Mouse (Mus musculus) heart, adult 2 months (tissue): ENCODE results near the gene Tuba1c. TPM values are rescaled to one million over a fixed set of nuclear protein-coding genes. Genes with fewer than 3 reads are reported as not detected.

Source experiments
- DNase-seq, 2 experiments: peaks; one replicate each; pipeline ENCODE4 v3.0.0; 2021
- H3K27ac ChIP-seq: fragments of 200-600 bp; 2 replicates; pipeline ENCODE4 v1.8.1; 2022
- H3K27me3 ChIP-seq: fragments of 200-500 bp; 2 replicates; pipeline ENCODE4 v1.6.1; 2012; ENCODE audit warnings: mild to moderate bottlenecking, low read length, inconsistent platforms, mixed read lengths; ENCODE audit not compliant: control insufficient read depth, insufficient read depth
- H3K36me3 ChIP-seq: fragments of 200-500 bp; 2 replicates; pipeline ENCODE4 v1.6.1; 2012; ENCODE audit warnings: low read length, inconsistent platforms; ENCODE audit not compliant: control insufficient read depth, insufficient read depth
- H3K4me1 ChIP-seq: fragments of 200-500 bp; 2 replicates; pipeline ENCODE4 v1.6.1; 2011; ENCODE audit warnings: low read length; ENCODE audit not compliant: control insufficient read depth, insufficient read depth
- H3K4me3 ChIP-seq: fragments of 200-600 bp; 2 replicates; pipeline ENCODE4 v1.8.1; 2022
- H3K79me2 ChIP-seq: fragments of 200-500 bp; replicated peaks from 2 replicates; pipeline ENCODE4 v1.6.1; 2012; ENCODE audit warnings: mild to moderate bottlenecking, inconsistent platforms, low read length, moderate library complexity, mixed read lengths; ENCODE audit not compliant: control insufficient read depth, insufficient read depth
- H3K9ac ChIP-seq: fragments of 200-500 bp; 2 replicates; pipeline ENCODE4 v1.6.1; 2012; ENCODE audit warnings: low read depth, mild to moderate bottlenecking, control low read depth, inconsistent platforms, low read length, mixed read lengths
- CTCF ChIP-seq: fragments of 200-600 bp; IDR thresholded peaks from 2 replicates; pipeline ENCODE4 v1.8.1; 2022; ENCODE audit warnings: antibody characterized with exemption, mild to moderate bottlenecking, moderate library complexity
- EP300 ChIP-seq: fragments of 200-500 bp; IDR thresholded peaks from 2 replicates; pipeline ENCODE4 v1.6.1; 2011; ENCODE audit warnings: low read depth, low read length, control low read depth; ENCODE audit not compliant: insufficient read depth
- POLR2A ChIP-seq: fragments of 200-500 bp; IDR thresholded peaks from 2 replicates; pipeline ENCODE4 v1.6.1; 2011; ENCODE audit warnings: mild to moderate bottlenecking, low read depth, low read length, control low read depth; ENCODE audit not compliant: insufficient read depth
- WGBS: fragments of 180-500 bp; shearing (Covaris S2); methylation state at CpG from one replicate; pipeline ENCODE4 v1.1.7; 2018; 5-methylcytosine and 5-hydroxymethylcytosine counted together
- intact Hi-C: fragments of 180-260 bp; cut with DNase I; formaldehyde crosslinking; loops from one replicate; pipeline ENCODE4 v1.15.1; 2025
- polyA plus RNA-seq: library from polyadenylated mRNA; depleted of rRNA; stranded (reverse); fragments of >200 nt; gene quantifications from 2 replicates; pipeline ENCODE4 v1.2.3, GENCODE M21; 2012
- total RNA-seq, 2 experiments: library from RNA; stranded (reverse); gene quantifications; 2 replicates each; pipeline ENCODE4 v1.2.3; 2021

Tuba1c gene
- total and polyA plus RNA-seq, 3 experiments = 30.1 to 58.6 (median 39.0) TPM

GRCm38 (mm10) chr15:99017355-99017761 lies 12.3 kb upstream of the Tuba1c start:
- Histone ChIP-seq H3K4me3 (no peak overlapping the region), H3K27me3 (no peaks in the 10 kb centered on the region), H3K9ac (no peak overlapping the region), H3K4me1 (no peaks in the 10 kb centered on the region), H3K27ac (no peak overlapping the region), H3K79me2 (no peaks in the 10 kb centered on the region), H3K36me3 (no peaks in the 10 kb centered on the region)
- no peak for TF ChIP-seq CTCF
- TF ChIP-seq EP300 = no peak
- TF ChIP-seq POLR2A = no peak
- WGBS = 86% methylated on average over 8 of the region's 8 CpGs
- no peak for DNase-seq
- intact Hi-C loops = no loop called here

GRCm38 (mm10) chr15:99017986-99018385 lies 11.7 kb upstream of the Tuba1c start:
- DNase-seq = no peak

GRCm38 (mm10) chr15:99018630-99019029 lies 11.1 kb upstream of the Tuba1c start:
- no peak for DNase-seq
- TF ChIP-seq POLR2A = no peak
- TF ChIP-seq CTCF = no peak
- no peak for TF ChIP-seq EP300
- intact Hi-C loops = no loop called here
- no peaks in the 10 kb centered on the region for H3K4me1 ChIP-seq
- H3K4me3 ChIP-seq = no peak overlapping the region
- no peak overlapping the region; the same call in 1 of the 2 replicates for H3K27ac ChIP-seq
- 85% methylated on average over 4 of the region's 4 CpGs for WGBS
- no peaks in the 10 kb centered on the region for H3K36me3 ChIP-seq
- no peak overlapping the region for H3K9ac ChIP-seq
- no peaks in the 10 kb centered on the region for H3K79me2 ChIP-seq
- H3K27me3 ChIP-seq = no peaks in the 10 kb centered on the region

More at GRCm38 (mm10) chr15:99017986-99018385, 11.7 kb upstream of the Tuba1c start:
- H3K4me1 ChIP-seq = no peaks in the 10 kb centered on the region
- H3K9ac ChIP-seq = no peak overlapping the region
- H3K4me3 ChIP-seq = no peak overlapping the region
- no peaks in the 10 kb centered on the region for H3K36me3 ChIP-seq
- WGBS = 70% methylated on average over 9 of the region's 9 CpGs
- no peaks in the 10 kb centered on the region for H3K27me3 ChIP-seq
- H3K27ac ChIP-seq = no peak overlapping the region
- H3K79me2 ChIP-seq = no peaks in the 10 kb centered on the region
- TF ChIP-seq EP300 (no peak), POLR2A (no peak), CTCF (no peak)
- intact Hi-C loops = no loop called here

GRCm38 (mm10) chr15:99019436-99019835 lies 10.3 kb upstream of the Tuba1c start:
- H3K27ac ChIP-seq = no peak overlapping the region
- 69% methylated on average over 8 of the region's 8 CpGs for WGBS

DNA sequence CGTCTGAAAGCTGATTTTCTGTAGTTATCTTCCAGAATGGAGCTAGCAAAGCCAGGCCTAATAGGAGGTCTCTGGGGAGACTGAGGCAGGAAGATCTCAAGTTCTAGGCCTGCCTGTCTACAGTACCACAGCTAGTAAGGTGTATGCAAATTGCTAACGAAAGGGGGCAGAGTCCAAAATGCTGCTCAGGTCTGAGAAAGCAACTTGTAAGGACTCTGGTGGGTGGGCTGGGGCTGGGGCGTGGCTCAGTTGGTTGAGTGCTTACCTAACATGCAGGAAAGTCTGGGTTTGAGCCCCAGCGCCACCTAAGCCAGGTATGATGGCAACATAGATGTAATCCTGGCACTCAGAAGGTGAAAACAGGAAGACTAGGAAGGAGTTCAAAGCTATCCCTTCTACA lies 9.5 kb upstream of the Tuba1c start:
- no peaks in the 10 kb centered on the region; the same call in 1 of the 2 replicates for H3K4me1 ChIP-seq
- DNase-seq = no peak
- H3K79me2 ChIP-seq = no peaks in the 10 kb centered on the region
- no peaks in the 10 kb centered on the region for H3K27me3 ChIP-seq
- no peak overlapping the region for H3K27ac ChIP-seq
- WGBS = 91% methylated on average over 4 of the region's 4 CpGs
- no peak overlapping the region for H3K4me3 ChIP-seq
- H3K36me3 ChIP-seq = no peaks in the 10 kb centered on the region
- no peak for TF ChIP-seq EP300
- TF ChIP-seq POLR2A = no peak
- TF ChIP-seq CTCF = no peak
- H3K9ac ChIP-seq = no peak overlapping the region
- intact Hi-C loops = no loop called here

More at GRCm38 (mm10) chr15:99019436-99019835, 10.3 kb upstream of the Tuba1c start:
- no peak for DNase-seq
- Histone ChIP-seq H3K4me3 (no peak overlapping the region), H3K27me3 (no peaks in the 10 kb centered on the region), H3K36me3 (no peaks in the 10 kb centered on the region), H3K9ac (no peak overlapping the region), H3K4me1 (no peaks in the 10 kb centered on the region), H3K79me2 (no peaks in the 10 kb centered on the region)
- intact Hi-C loops = no loop called here
- no peak for TF ChIP-seq EP300
- no peak for TF ChIP-seq CTCF
- no peak for TF ChIP-seq POLR2A

DNA sequence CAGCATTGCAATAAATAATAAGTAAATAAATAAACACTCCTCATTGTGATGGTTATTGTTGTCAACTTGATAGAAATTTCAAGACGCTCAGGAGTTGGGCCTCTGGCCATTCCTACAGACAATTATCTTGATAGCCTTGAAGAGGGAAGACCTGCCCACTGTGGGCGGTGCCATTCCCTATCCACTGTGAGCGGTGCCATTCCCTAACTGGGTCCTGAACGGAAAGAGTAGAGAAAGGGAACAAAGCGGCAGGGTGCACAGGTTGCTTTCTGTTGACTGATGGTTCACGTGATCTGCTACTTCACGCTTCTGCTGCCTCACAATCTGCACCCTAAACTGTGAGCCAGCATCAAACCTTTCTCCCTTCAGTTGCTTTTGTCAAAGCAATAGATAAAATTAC lies 8.4 kb upstream of the Tuba1c start:
- H3K27me3 ChIP-seq = no peaks in the 10 kb centered on the region
- DNase-seq = no peak
- no peaks in the 10 kb centered on the region for H3K79me2 ChIP-seq
- no peaks in the 10 kb centered on the region; the same call in 1 of the 2 replicates for H3K4me1 ChIP-seq
- H3K9ac ChIP-seq = no peak overlapping the region
- no peaks in the 10 kb centered on the region for H3K36me3 ChIP-seq
- intact Hi-C loops = no loop called here
- 97% methylated on average over 7 of the region's 7 CpGs for WGBS
- TF ChIP-seq EP300 = no peak
- TF ChIP-seq POLR2A = no peak
- no peak for TF ChIP-seq CTCF
- H3K4me3 ChIP-seq = no peak overlapping the region
- no peak overlapping the region for H3K27ac ChIP-seq

- no peak overlapping the region for H3K9ac ChIP-seq
- no peak overlapping the region for H3K27ac ChIP-seq
- H3K4me3 ChIP-seq = no peak overlapping the region
- no peaks in the 10 kb centered on the region for H3K27me3 ChIP-seq
- TF ChIP-seq POLR2A = no peak
- TF ChIP-seq CTCF = peak; percentile 92
- TF ChIP-seq EP300 = no peak
- H3K4me1 ChIP-seq = no peaks in the 10 kb centered on the region; the same call in 1 of the 2 replicates
- WGBS = 18% methylated on average over 7 of the region's 8 CpGs
- intact Hi-C loops = no loop called here
- DNase-seq = peak; percentile 71 to 85
- H3K36me3 ChIP-seq = no peaks in the 10 kb centered on the region
- no peaks in the 10 kb centered on the region for H3K79me2 ChIP-seq
These were observed 4.9 kb upstream of the Tuba1c start for GRCm38 (mm10) chr15:99024668-99025314.
